Mouse (Mus musculus) heart, adult 2 months (tissue): ENCODE measurements around the gene Pitpnb. TPM values are rescaled to one million over a fixed set of nuclear protein-coding genes. Genes with fewer than 3 reads are reported as not detected.
A peak's percentile ranks its signal among the peaks of the same experiment; 100 is the strongest.

ENCODE experiments used
- DNase-seq, 2 experiments: peaks; one replicate each; pipeline ENCODE4 v3.0.0; 2021
- H3K27ac ChIP-seq: fragments of 200-600 bp; 2 replicates; pipeline ENCODE4 v1.8.1; 2022
- H3K27me3 ChIP-seq: fragments of 200-500 bp; 2 replicates; pipeline ENCODE4 v1.6.1; 2012; ENCODE audit warnings: mild to moderate bottlenecking, low read length, inconsistent platforms, mixed read lengths; ENCODE audit not compliant: control insufficient read depth, insufficient read depth
- H3K36me3 ChIP-seq: fragments of 200-500 bp; 2 replicates; pipeline ENCODE4 v1.6.1; 2012; ENCODE audit warnings: low read length, inconsistent platforms; ENCODE audit not compliant: control insufficient read depth, insufficient read depth
- H3K4me1 ChIP-seq: fragments of 200-500 bp; 2 replicates; pipeline ENCODE4 v1.6.1; 2011; ENCODE audit warnings: low read length; ENCODE audit not compliant: control insufficient read depth, insufficient read depth
- H3K4me3 ChIP-seq: fragments of 200-600 bp; 2 replicates; pipeline ENCODE4 v1.8.1; 2022
- H3K79me2 ChIP-seq: fragments of 200-500 bp; replicated peaks from 2 replicates; pipeline ENCODE4 v1.6.1; 2012; ENCODE audit warnings: mild to moderate bottlenecking, inconsistent platforms, low read length, moderate library complexity, mixed read lengths; ENCODE audit not compliant: control insufficient read depth, insufficient read depth
- H3K9ac ChIP-seq: fragments of 200-500 bp; 2 replicates; pipeline ENCODE4 v1.6.1; 2012; ENCODE audit warnings: low read depth, mild to moderate bottlenecking, control low read depth, inconsistent platforms, low read length, mixed read lengths
- CTCF ChIP-seq: fragments of 200-600 bp; IDR thresholded peaks from 2 replicates; pipeline ENCODE4 v1.8.1; 2022; ENCODE audit warnings: antibody characterized with exemption, mild to moderate bottlenecking, moderate library complexity
- EP300 ChIP-seq: fragments of 200-500 bp; IDR thresholded peaks from 2 replicates; pipeline ENCODE4 v1.6.1; 2011; ENCODE audit warnings: low read depth, low read length, control low read depth; ENCODE audit not compliant: insufficient read depth
- POLR2A ChIP-seq: fragments of 200-500 bp; IDR thresholded peaks from 2 replicates; pipeline ENCODE4 v1.6.1; 2011; ENCODE audit warnings: mild to moderate bottlenecking, low read depth, low read length, control low read depth; ENCODE audit not compliant: insufficient read depth
- WGBS: fragments of 180-500 bp; shearing (Covaris S2); methylation state at CpG from one replicate; pipeline ENCODE4 v1.1.7; 2018; 5-methylcytosine and 5-hydroxymethylcytosine counted together
- intact Hi-C: fragments of 180-260 bp; cut with DNase I; formaldehyde crosslinking; loops from one replicate; pipeline ENCODE4 v1.15.1; 2025
- polyA plus RNA-seq: library from polyadenylated mRNA; depleted of rRNA; stranded (reverse); fragments of >200 nt; gene quantifications from 2 replicates; pipeline ENCODE4 v1.2.3, GENCODE M21; 2012
- total RNA-seq, 2 experiments: library from RNA; stranded (reverse); gene quantifications; 2 replicates each; pipeline ENCODE4 v1.2.3; 2021

Gene Pitpnb
- total and polyA plus RNA-seq, 3 experiments = 32.4 to 41.9 (median 39.4) TPM

DNA sequence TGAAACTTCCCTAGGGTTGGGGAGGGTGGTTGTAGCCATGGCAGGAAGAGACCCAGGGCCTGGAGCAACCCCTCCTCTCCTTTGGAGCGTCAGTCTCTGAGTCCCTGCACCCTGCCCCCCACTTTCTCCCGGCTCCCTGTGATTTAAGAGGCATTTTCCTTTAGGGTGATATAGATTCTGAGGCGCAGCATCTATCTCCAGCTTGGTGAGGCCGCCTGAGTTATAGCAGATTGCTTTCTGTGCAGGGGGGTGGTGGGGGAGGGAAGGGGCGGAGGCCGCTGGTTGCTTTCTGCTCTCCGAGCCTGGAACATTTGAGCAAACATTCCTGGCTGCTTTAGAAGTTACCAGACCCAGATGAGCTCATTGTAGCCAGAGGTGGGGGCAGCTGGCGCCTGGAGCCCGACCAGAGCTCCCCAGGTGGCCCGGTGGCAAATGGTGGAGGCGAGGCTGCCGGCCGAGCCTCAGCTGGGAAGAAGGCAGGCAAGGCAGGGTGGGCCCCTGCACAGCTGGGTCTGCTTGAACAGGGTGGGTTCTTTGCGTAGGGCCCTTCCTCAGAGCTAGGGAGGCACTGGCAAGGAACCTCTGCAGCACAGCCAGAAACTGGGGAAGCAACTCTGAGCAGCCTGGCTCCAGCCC lies 78.0 kb downstream of the Pitpnb start:
- WGBS = 43% methylated on average over 14 of the region's 14 CpGs
- no peak overlapping the region; the same call in 1 of the 2 replicates for H3K27ac ChIP-seq
- no peaks in the 10 kb centered on the region for H3K79me2 ChIP-seq
- TF ChIP-seq EP300 (no peak), CTCF (no peak), POLR2A (no peak)
- no peak overlapping the region for H3K4me3 ChIP-seq
- H3K27me3 ChIP-seq = no peaks in the 10 kb centered on the region
- no peak overlapping the region for H3K9ac ChIP-seq
- no peaks in the 10 kb centered on the region for H3K36me3 ChIP-seq
- H3K4me1 ChIP-seq = peaks cover 2% of the 10 kb centered on the region
- intact Hi-C loops = loop anchor here (1.0 kb wide), 1 partner anchor 746 kb away; no protein-coding TSS in a partner anchor
- DNase-seq = peak; percentile 60 to 70

DNA sequence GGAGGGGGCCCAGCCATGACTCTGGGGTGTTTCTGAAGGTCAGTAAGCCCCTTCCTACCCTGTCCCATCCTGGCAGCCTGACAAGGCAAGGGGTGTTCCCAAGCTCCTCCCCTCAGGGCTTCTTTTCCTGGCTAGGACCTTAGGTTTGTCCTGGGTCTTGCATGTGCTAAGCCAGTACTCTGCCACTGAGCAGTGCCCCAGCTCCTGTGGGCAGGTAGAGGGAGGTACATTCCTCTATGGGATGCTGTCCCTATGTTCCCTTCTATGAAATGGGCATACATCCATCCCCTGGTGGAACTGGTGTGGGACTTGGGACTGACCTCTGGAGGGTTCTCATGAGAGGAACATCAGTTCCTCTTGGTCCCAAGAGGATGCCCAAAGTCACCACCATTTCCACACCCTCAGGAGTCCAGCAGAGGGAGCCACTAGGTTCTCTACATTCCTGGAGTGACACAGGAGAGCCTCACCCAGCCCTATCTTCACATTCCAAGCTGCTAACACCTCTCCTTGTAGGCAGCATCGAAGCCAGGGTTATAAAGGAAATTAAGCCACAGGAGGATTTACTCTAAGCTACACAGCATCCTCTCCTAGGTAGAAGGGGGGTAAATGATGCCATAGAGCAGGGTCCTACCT lies 79.0 kb downstream of the Pitpnb start:
- 5% methylated on average over 1 of the region's 1 CpGs for WGBS
- Histone ChIP-seq H3K79me2 (no peaks in the 10 kb centered on the region), H3K9ac (no peak overlapping the region), H3K4me1 (peaks cover 2% of the 10 kb centered on the region), H3K27me3 (no peaks in the 10 kb centered on the region), H3K36me3 (no peaks in the 10 kb centered on the region), H3K27ac (no peak overlapping the region), H3K4me3 (no peak overlapping the region)
- TF ChIP-seq CTCF = peak; percentile 62
- no peak for TF ChIP-seq POLR2A
- DNase-seq = peak in 1 of 2 experiments; percentile 30
- intact Hi-C loops = loop anchor here (1.0 to 10.0 kb wide), 2 partner anchors 485 to 745 kb away; no protein-coding TSS in a partner anchor

DNA sequence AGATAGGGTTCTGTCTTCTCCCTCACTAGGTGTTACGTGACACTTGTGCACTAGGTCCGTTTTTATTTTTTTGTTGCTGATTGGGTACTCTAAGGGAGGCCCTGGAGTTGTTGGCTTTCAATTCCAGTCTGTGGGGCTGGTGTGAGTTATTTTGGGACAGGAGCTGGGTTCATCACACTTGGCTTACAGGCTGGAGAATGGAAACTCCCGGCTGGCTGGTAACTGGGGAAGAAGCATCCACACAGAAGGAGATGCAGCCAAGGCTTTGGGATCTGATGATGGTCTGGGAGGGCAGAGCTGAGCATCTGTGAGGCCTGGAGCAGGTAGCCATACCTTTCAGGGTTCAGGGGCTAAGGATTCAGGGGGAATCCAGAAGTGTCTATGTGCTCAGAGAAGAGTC lies 80.1 kb downstream of the Pitpnb start:
- H3K79me2 ChIP-seq = no peaks in the 10 kb centered on the region
- no peak overlapping the region for H3K9ac ChIP-seq
- no peaks in the 10 kb centered on the region for H3K27me3 ChIP-seq
- 49% methylated on average over 3 of the region's 3 CpGs for WGBS
- no peak overlapping the region for H3K4me3 ChIP-seq
- no peak overlapping the region for H3K27ac ChIP-seq
- no peak for DNase-seq
- intact Hi-C loops = loop anchor here (10.0 kb wide), 1 partner anchor 484 kb away; no protein-coding TSS in a partner anchor
- H3K36me3 ChIP-seq = no peaks in the 10 kb centered on the region
- TF ChIP-seq CTCF (no peak), POLR2A (no peak), EP300 (no peak)
- peaks cover 2% of the 10 kb centered on the region for H3K4me1 ChIP-seq

DNA sequence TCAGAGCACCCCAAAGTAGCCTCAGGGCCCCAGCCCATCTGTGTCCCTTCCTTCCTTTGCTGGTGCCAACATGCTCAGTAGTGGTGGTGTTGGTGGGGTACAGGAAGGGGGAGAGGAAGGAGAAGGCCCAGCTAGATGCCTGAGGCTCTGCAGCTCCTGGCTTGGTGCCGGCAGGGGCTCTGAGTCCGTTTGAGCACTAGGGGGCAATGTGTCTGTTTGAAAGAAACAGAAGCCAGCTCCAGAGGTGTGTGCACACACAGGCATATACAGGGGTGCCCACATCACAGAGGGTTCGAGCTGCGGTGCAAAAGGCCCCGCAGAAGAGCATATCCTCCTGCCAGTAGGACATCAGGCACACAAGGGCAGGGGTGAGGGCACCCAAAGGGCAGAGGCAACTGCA lies 83.6 kb downstream of the Pitpnb start:
- H3K4me3 ChIP-seq = no peak overlapping the region
- no peak overlapping the region for H3K27ac ChIP-seq
- WGBS = 3% methylated on average over 5 of the region's 5 CpGs
- intact Hi-C loops = loop anchor here (1.0 to 10.0 kb wide), 3 partner anchors 158 to 481 kb away; no protein-coding TSS in a partner anchor
- peaks cover 2% of the 10 kb centered on the region for H3K4me1 ChIP-seq
- no peaks in the 10 kb centered on the region for H3K27me3 ChIP-seq
- TF ChIP-seq EP300 (peak; percentile 78; the same call in 1 of the 2 replicates), CTCF (peak; percentile 90), POLR2A (no peak)
- no peaks in the 10 kb centered on the region for H3K36me3 ChIP-seq
- peak; percentile 80 to 87 for DNase-seq
- no peak overlapping the region for H3K9ac ChIP-seq
- peaks cover 2% of the 10 kb centered on the region; the same call in 1 of the 2 replicates for H3K79me2 ChIP-seq

DNA sequence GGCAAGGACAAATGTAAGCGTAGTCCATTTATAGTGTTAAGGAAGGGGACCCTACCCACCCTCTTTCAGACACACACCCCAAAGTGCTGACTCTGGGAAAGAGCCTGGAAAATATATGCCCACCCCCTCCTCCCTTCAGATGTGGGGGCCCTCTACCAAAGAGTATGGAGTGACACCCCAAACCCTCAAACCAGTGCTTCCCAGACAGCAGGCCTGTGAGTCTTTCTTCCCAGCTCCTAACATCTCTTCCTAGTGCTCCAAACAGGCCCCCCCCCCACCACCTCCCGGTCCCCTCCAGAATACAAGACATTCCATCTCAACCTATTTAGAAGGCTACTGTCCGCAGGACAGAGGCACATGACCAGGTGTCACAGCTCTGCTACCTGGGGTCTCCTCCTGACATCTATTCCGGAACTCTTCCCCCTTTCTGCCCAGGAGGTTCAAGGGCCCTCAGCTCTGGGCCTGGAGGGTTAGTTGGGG lies 84.2 kb downstream of the Pitpnb start:
- no peak overlapping the region for H3K9ac ChIP-seq
- no peak for DNase-seq
- TF ChIP-seq EP300 = no peak
- no peak overlapping the region for H3K27ac ChIP-seq
- H3K79me2 ChIP-seq = peaks cover 8% of the 10 kb centered on the region
- no peaks in the 10 kb centered on the region for H3K27me3 ChIP-seq
- peaks cover 2% of the 10 kb centered on the region for H3K4me1 ChIP-seq
- no peaks in the 10 kb centered on the region for H3K36me3 ChIP-seq
- no peak overlapping the region for H3K4me3 ChIP-seq
- 84% methylated on average over 4 of the region's 4 CpGs for WGBS
- intact Hi-C loops = loop anchor here (1.0 to 10.0 kb wide), 4 partner anchors 157 to 480 kb away; no protein-coding TSS in a partner anchor

DNA sequence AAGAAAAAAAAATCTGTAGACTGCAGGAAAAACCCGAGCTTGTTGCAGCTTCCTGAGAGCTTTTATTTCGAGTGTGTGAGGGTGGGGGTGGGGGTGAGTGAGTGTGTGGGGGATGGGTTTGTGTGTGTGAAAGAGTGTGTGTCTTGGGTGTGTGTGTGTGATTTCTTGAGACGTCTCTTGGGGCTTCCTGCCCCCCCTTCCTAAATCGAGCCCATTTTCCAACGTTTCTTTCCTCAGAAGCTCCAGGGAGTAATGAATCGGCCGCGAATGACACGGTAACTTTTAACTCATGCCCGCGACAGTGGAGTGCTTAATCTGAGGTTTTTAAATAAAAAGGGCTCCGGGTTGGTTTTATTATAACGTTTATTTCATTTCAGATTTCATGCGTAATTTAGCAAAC lies 85.0 kb downstream of the Pitpnb start:
- Histone ChIP-seq H3K36me3 (no peaks in the 10 kb centered on the region), H3K27ac (no peak overlapping the region), H3K4me1 (peaks cover 2% of the 10 kb centered on the region), H3K9ac (no peak overlapping the region), H3K4me3 (no peak overlapping the region), H3K27me3 (no peaks in the 10 kb centered on the region), H3K79me2 (peaks cover 13% of the 10 kb centered on the region)
- intact Hi-C loops = loop anchor here (5.0 to 10.0 kb wide), 2 partner anchors 387 to 479 kb away; no protein-coding TSS in a partner anchor
- TF ChIP-seq EP300 (no peak), CTCF (no peak), POLR2A (no peak)
- WGBS = 22% methylated on average over 14 of the region's 14 CpGs
- no peak for DNase-seq
